In genomic region chr2:12883276-12883914, GRCm38 (mm10) we compare ENCODE assay signal across 8 mouse cellular contexts. TPM values are rescaled to one million over a fixed set of nuclear protein-coding genes. Genes with fewer than 3 reads are reported as not detected.
DNase-seq lines count a peak whose midpoint lies in the region; ATAC-seq and TF ChIP-seq lines count a peak whose summit lies in the region.

No protein-coding gene starts in this region.

- no peak overlapping the region for H3K4me3 ChIP-seq in embryonic facial prominence, embryonic 14.5 days (ENCODE audit: low read depth, low read length)
- H3K4me3 ChIP-seq in embryonic facial prominence, embryonic 10.5 days: no peak overlapping the region
- no peak overlapping the region for H3K4me3 ChIP-seq in stomach, postnatal 0 days (ENCODE audit: low read depth, low read length)
- H3K4me3 ChIP-seq in liver, embryonic 11.5 days (ENCODE audit: low read depth, low read length): no peak overlapping the region

- H3K9ac ChIP-seq in embryonic facial prominence, embryonic 14.5 days (ENCODE audit: low read depth, low read length): no peak overlapping the region
- no peak overlapping the region for H3K9ac ChIP-seq in stomach, postnatal 0 days (ENCODE audit: low read length)
- H3K9ac ChIP-seq in liver, embryonic 11.5 days (ENCODE audit: low read depth, low read length): no peak overlapping the region

- no peak for TF ChIP-seq EP300 in stomach, postnatal 0 days (optimal IDR thresholded peaks at IDR 0.05)

- H3K9me3 ChIP-seq in embryonic facial prominence, embryonic 14.5 days (ENCODE audit: control insufficient read depth, low read length): no peaks in the 10 kb centered on the region
- H3K9me3 ChIP-seq in embryonic facial prominence, embryonic 10.5 days: no peaks in the 10 kb centered on the region
- no peaks in the 10 kb centered on the region for H3K9me3 ChIP-seq in stomach, postnatal 0 days (ENCODE audit: control insufficient read depth, low read length)
- H3K9me3 ChIP-seq in liver, embryonic 11.5 days (ENCODE audit: control insufficient read depth, low read length): no peaks in the 10 kb centered on the region

- no peaks in the 10 kb centered on the region for H3K4me1 ChIP-seq in embryonic facial prominence, embryonic 14.5 days (ENCODE audit: control insufficient read depth, insufficient read depth, low read length)
- H3K4me1 ChIP-seq in embryonic facial prominence, embryonic 10.5 days: no peaks in the 10 kb centered on the region
- H3K4me1 ChIP-seq in stomach, postnatal 0 days (replicated peaks; ENCODE audit: control insufficient read depth, insufficient read depth): no peaks in the 10 kb centered on the region
- H3K4me1 ChIP-seq in liver, embryonic 11.5 days (replicated peaks; ENCODE audit: control insufficient read depth, insufficient read depth, low read length): no peaks in the 10 kb centered on the region

- H3K4me2 ChIP-seq in embryonic facial prominence, embryonic 14.5 days (ENCODE audit: low read depth, low read length): no peak overlapping the region
- H3K4me2 ChIP-seq in stomach, postnatal 0 days (replicated peaks; ENCODE audit: low read depth): no peak overlapping the region
- H3K4me2 ChIP-seq in liver, embryonic 11.5 days: no peak overlapping the region

- H3K27ac ChIP-seq in embryonic facial prominence, embryonic 14.5 days (replicated peaks; ENCODE audit: low read depth, low read length): no peak overlapping the region
- H3K27ac ChIP-seq in embryonic facial prominence, embryonic 10.5 days (replicated peaks): no peak overlapping the region
- H3K27ac ChIP-seq in stomach, postnatal 0 days (replicated peaks): no peak overlapping the region
- no peak overlapping the region for H3K27ac ChIP-seq in liver, embryonic 11.5 days (ENCODE audit: low read depth, low read length)

- peak; percentile 69 for DNase-seq in embryonic facial prominence, embryonic 14.5 days (ENCODE audit: low spot score)
- no peak for DNase-seq in embryonic facial prominence, embryonic 10.5 days (ENCODE audit: low spot score)
- DNase-seq in brain, adult 2 months (ENCODE audit: low read depth, low spot score): peak; percentile 91
- DNase-seq in frontal cortex, postnatal 36 days (ENCODE audit: low spot score in 2 of 2): peak; percentile 72
- DNase-seq in left cerebral cortex, adult 8-10 months (ENCODE audit: low spot score in 2 of 2): peak; percentile 21 to 52
- peak; percentile 22 for DNase-seq in stomach, postnatal 0 days (ENCODE audit: low spot score)
- no peak for DNase-seq in urinary bladder, postnatal 25 days (ENCODE audit: low spot score)
- DNase-seq in liver, embryonic 11.5 days (ENCODE audit: low spot score): no peak

- H3K36me3 ChIP-seq in embryonic facial prominence, embryonic 14.5 days (ENCODE audit: control insufficient read depth, insufficient read depth, low read length): no peaks in the 10 kb centered on the region
- H3K36me3 ChIP-seq in embryonic facial prominence, embryonic 10.5 days (replicated peaks): no peaks in the 10 kb centered on the region
- no peaks in the 10 kb centered on the region for H3K36me3 ChIP-seq in stomach, postnatal 0 days (ENCODE audit: control insufficient read depth, insufficient read depth, low read length)
- no peaks in the 10 kb centered on the region for H3K36me3 ChIP-seq in liver, embryonic 11.5 days (ENCODE audit: control insufficient read depth, insufficient read depth, low read length)

- WGBS in embryonic facial prominence, embryonic 14.5 days: 69% methylated on average over 10 of the region's 10 CpGs
- 88% methylated on average over 10 of the region's 10 CpGs for WGBS in embryonic facial prominence, embryonic 10.5 days
- WGBS in stomach, postnatal 0 days: 54% methylated on average over 10 of the region's 10 CpGs
- 77% methylated on average over 10 of the region's 10 CpGs for WGBS in liver, embryonic 11.5 days

- TF ChIP-seq CTCF in stomach, postnatal 0 days (IDR thresholded peaks at IDR 0.05; ENCODE audit: low read depth): no peak

- peak; percentile 71; the same call in 1 of the 2 replicates for ATAC-seq in embryonic facial prominence, embryonic 14.5 days (ENCODE audit: low read depth)
- ATAC-seq in stomach, postnatal 0 days (ENCODE audit: low FRiP score, low TSS enrichment): no peak
- ATAC-seq in liver, embryonic 11.5 days (replicated peaks; ENCODE audit: low FRiP score): no peak

- H3K27me3 ChIP-seq in embryonic facial prominence, embryonic 14.5 days (replicated peaks; ENCODE audit: control insufficient read depth, insufficient read depth, low read length): no peaks in the 10 kb centered on the region
- no peaks in the 10 kb centered on the region for H3K27me3 ChIP-seq in embryonic facial prominence, embryonic 10.5 days (replicated peaks; ENCODE audit: low read depth, poor library complexity, severe bottlenecking)
- no peaks in the 10 kb centered on the region for H3K27me3 ChIP-seq in stomach, postnatal 0 days (ENCODE audit: control insufficient read depth, insufficient read depth, low read length)
- H3K27me3 ChIP-seq in liver, embryonic 11.5 days (replicated peaks; ENCODE audit: control insufficient read depth, insufficient read depth, low read length): no peaks in the 10 kb centered on the region

RNA-seq across cellular contexts. Expression of gene Pter, which starts 40.4 kb away (rescaled TPM):
- 17.4 and 18.9 TPM in 2 replicates for polyA plus RNA-seq in embryonic facial prominence, embryonic 14.5 days (2014; fragmentation: Nextera tagmentation; extraction: Ambion mirVana)
- 16.1 and 17.7 TPM in 2 replicates for polyA plus RNA-seq in embryonic facial prominence, embryonic 10.5 days (2016; fragmentation: Nextera tagmentation; extraction: Ambion mirVana)
- total RNA-seq in left cerebral cortex, adult 8-10 months (2022): 1 to 10 TPM; 1.0 to 1.8 (median 1.5) TPM
- polyA plus RNA-seq in stomach, postnatal 0 days (2015; fragmentation: Nextera tagmentation; extraction: Ambion mirVana): 19.3 and 20.0 TPM in 2 replicates
- polyA plus RNA-seq in liver, embryonic 11.5 days (2014; fragmentation: Nextera tagmentation; extraction: Ambion mirVana): 27.6 and 34.6 TPM in 2 replicates

Comparison
In these comparisons a context has a peak if more than half of its experiments do, and no peak if none do; other contexts are left out.
1. DNase-seq: peak in embryonic facial prominence, embryonic 14.5 days (single experiment), brain, adult 2 months (single experiment), frontal cortex, postnatal 36 days (2 of 2), left cerebral cortex, adult 8-10 months (2 of 2) and stomach, postnatal 0 days (single experiment); none in embryonic facial prominence, embryonic 10.5 days (single experiment), urinary bladder, postnatal 25 days (single experiment) and liver, embryonic 11.5 days (single experiment).